Mouse (Mus musculus): ENCODE results near the gene Bcl2l10.
"Not testable (repeated sequence)": the region's sequence is repeated elsewhere in the genome, so short reads cannot be mapped to it uniquely, and the experiment has no call there.

The Bcl2l10 gene

GRCm38 (mm10) chr9:75348066-75348465 is 508 bp downstream of the Bcl2l10 start:
- no peak for DNase-seq

- no peak for DNase-seq
Measured at GRCm38 (mm10) chr9:75348641-75349040, 1.1 kb downstream of the Bcl2l10 start.

- DNase-seq: no peak
Measured at GRCm38 (mm10) chr9:75353094-75353493, 5.5 kb downstream of the Bcl2l10 start.

- DNase-seq: no peak
Measured at GRCm38 (mm10) chr9:75355783-75356182, 8.2 kb downstream of the Bcl2l10 start.

GRCm38 (mm10) chr9:75357087-75357654 is 9.6 kb downstream of the Bcl2l10 start:
- DNase-seq: no peak

- peak; percentile 48 to 80 for DNase-seq
Measured at GRCm38 (mm10) chr9:75361699-75362098, 14.1 kb downstream of the Bcl2l10 start.

- no peak for DNase-seq
Measured at GRCm38 (mm10) chr9:75362201-75362600, 14.6 kb downstream of the Bcl2l10 start.

- DNase-seq: no peak
Measured at GRCm38 (mm10) chr9:75363001-75363400, 15.4 kb downstream of the Bcl2l10 start.

GRCm38 (mm10) chr9:75363702-75364101 is 16.1 kb downstream of the Bcl2l10 start:
- DNase-seq: not testable (repeated sequence)

GRCm38 (mm10) chr9:75365195-75365594 is 17.6 kb downstream of the Bcl2l10 start:
- DNase-seq: no peak

GRCm38 (mm10) chr9:75366191-75366590 is 18.6 kb downstream of the Bcl2l10 start:
- no peak for DNase-seq

- no peak for DNase-seq
Measured at GRCm38 (mm10) chr9:75368779-75369178, 21.2 kb downstream of the Bcl2l10 start.

- no peak for DNase-seq
Measured at GRCm38 (mm10) chr9:75375606-75376005, 28.0 kb downstream of the Bcl2l10 start.

GRCm38 (mm10) chr9:75376428-75376827 is 28.9 kb downstream of the Bcl2l10 start:
- no peak for DNase-seq

- no peak for DNase-seq
Measured at GRCm38 (mm10) chr9:75378774-75379173, 31.2 kb downstream of the Bcl2l10 start.

GRCm38 (mm10) chr9:75382825-75383224 is 35.3 kb downstream of the Bcl2l10 start:
- no peak for DNase-seq

- no peak for DNase-seq
Measured at GRCm38 (mm10) chr9:75383785-75384184, 36.2 kb downstream of the Bcl2l10 start.

- DNase-seq: no peak
Measured at GRCm38 (mm10) chr9:75384337-75384962, 36.9 kb downstream of the Bcl2l10 start.

GRCm38 (mm10) chr9:75385218-75385974 is 37.8 kb downstream of the Bcl2l10 start:
- DNase-seq: no peak

GRCm38 (mm10) chr9:75393251-75393650 is 45.7 kb downstream of the Bcl2l10 start:
- no peak for DNase-seq

GRCm38 (mm10) chr9:75395971-75396370 is 48.4 kb downstream of the Bcl2l10 start:
- DNase-seq: no peak

- DNase-seq: no peak
Measured at GRCm38 (mm10) chr9:75399069-75399468, 51.5 kb downstream of the Bcl2l10 start.

- DNase-seq: no peak
Measured at GRCm38 (mm10) chr9:75400639-75401038, 53.1 kb downstream of the Bcl2l10 start.

All from spleen, adult 18-20 months (tissue).